Mouse (Mus musculus): ENCODE measurements around the gene Plekhg5.

- TF ChIP-seq GATA1 (IDR thresholded peaks at IDR 0.05; ENCODE audit: borderline replicate concordance, low read length) (no peak), FLI1 (IDR thresholded peaks at IDR 0.05; ENCODE audit: low read length) (no peak)
These were observed 25.9 kb downstream of the Plekhg5 start for GRCm38 (mm10) chr4:152097911-152098799.
